Mouse (Mus musculus): ENCODE measurements around the gene Vmn2r72. TPM values are rescaled to one million over a fixed set of nuclear protein-coding genes. Genes with fewer than 3 reads are reported as not detected.

The Vmn2r72 gene
- polyA plus RNA-seq (2012; rRNA removed) = not detected in 2 replicates

GRCm38 (mm10) chr7:85754997-85755396 lies at the start of gene Vmn2r72:
Gene Vmn2r72 (minus strand): TSS chr7:85755097.

Other genes with a start within 250 kb of the Vmn2r72 start
- gene Vmn2r71, start 192.0 kb downstream of the Vmn2r72 start, polyA plus RNA-seq (2012; rRNA removed) = not detected in 2 replicates
- not detected in 2 replicates for gene Vmn2r70, start 185.9 kb downstream of the Vmn2r72 start, polyA plus RNA-seq (2012; rRNA removed)
- gene Vmn2r73, start 121.2 kb upstream of the Vmn2r72 start, polyA plus RNA-seq (2012; rRNA removed) = not detected in 2 replicates
- gene Vmn2r74, start 206.5 kb upstream of the Vmn2r72 start, polyA plus RNA-seq (2012; rRNA removed) = not detected in 2 replicates